Mouse (Mus musculus): ENCODE data around the gene Ly75. TPM values are rescaled to one million over a fixed set of nuclear protein-coding genes. Genes with fewer than 3 reads are reported as not detected.

The Ly75 gene
- polyA plus RNA-seq, 1 experiment from 2014 or later = 2.3 TPM

GRCm38 (mm10) chr2:60365820-60366610 is 17.1 kb downstream of the Ly75 start:
- ATAC-seq (ENCODE audit: low FRiP score) (no peak), DNase-seq (ENCODE audit: low spot score, missing footprints) (no peak)
- Histone ChIP-seq H3K9ac (ENCODE audit: low read length) (no peak overlapping the region), H3K4me1 (ENCODE audit: control insufficient read depth, insufficient read depth, low read length) (no peaks in the 10 kb centered on the region), H3K4me3 (ENCODE audit: low read depth, low read length) (no peak overlapping the region), H3K27ac (ENCODE audit: low read depth, low read length) (no peak overlapping the region), H3K4me2 (no peak overlapping the region), H3K27me3 (ENCODE audit: control insufficient read depth, insufficient read depth, low read length) (no peaks in the 10 kb centered on the region), H3K36me3 (ENCODE audit: control insufficient read depth, insufficient read depth, low read length) (no peaks in the 10 kb centered on the region), H3K9me3 (ENCODE audit: control insufficient read depth, low read length) (no peaks in the 10 kb centered on the region)
- WGBS = 82% methylated on average over 5 of the region's 5 CpGs

GRCm38 (mm10) chr2:60365138-60365775 is 17.8 kb downstream of the Ly75 start:
- H3K27ac ChIP-seq (ENCODE audit: low read depth, low read length) = no peak overlapping the region
- DNase-seq (ENCODE audit: low spot score, missing footprints) (no peak), ATAC-seq (ENCODE audit: low FRiP score) (no peak)
- H3K4me1 ChIP-seq (ENCODE audit: control insufficient read depth, insufficient read depth, low read length) = no peaks in the 10 kb centered on the region
- H3K9ac ChIP-seq (ENCODE audit: low read length) = no peak overlapping the region
- no peaks in the 10 kb centered on the region for H3K27me3 ChIP-seq (ENCODE audit: control insufficient read depth, insufficient read depth, low read length)
- WGBS = 89% methylated on average over 7 of the region's 7 CpGs
- no peaks in the 10 kb centered on the region for H3K9me3 ChIP-seq (ENCODE audit: control insufficient read depth, low read length)
- no peak overlapping the region for H3K4me3 ChIP-seq (ENCODE audit: low read depth, low read length)
- no peak overlapping the region for H3K4me2 ChIP-seq
- no peaks in the 10 kb centered on the region for H3K36me3 ChIP-seq (ENCODE audit: control insufficient read depth, insufficient read depth, low read length)

GRCm38 (mm10) chr2:60362146-60362545 is 21.0 kb downstream of the Ly75 start:
- no peak overlapping the region for H3K4me3 ChIP-seq (ENCODE audit: low read depth, low read length)
- H3K9me3 ChIP-seq (ENCODE audit: control insufficient read depth, low read length) = no peaks in the 10 kb centered on the region
- H3K27ac ChIP-seq (ENCODE audit: low read depth, low read length) = no peak overlapping the region
- no peak overlapping the region for H3K9ac ChIP-seq (ENCODE audit: low read length)
- 88% methylated on average over 6 of the region's 6 CpGs for WGBS
- H3K36me3 ChIP-seq (ENCODE audit: control insufficient read depth, insufficient read depth, low read length) = no peaks in the 10 kb centered on the region
- H3K4me2 ChIP-seq = no peak overlapping the region
- H3K27me3 ChIP-seq (ENCODE audit: control insufficient read depth, insufficient read depth, low read length) = no peaks in the 10 kb centered on the region
- ATAC-seq (ENCODE audit: low FRiP score) (no peak), DNase-seq (ENCODE audit: low spot score, missing footprints) (no peak)
- no peaks in the 10 kb centered on the region for H3K4me1 ChIP-seq (ENCODE audit: control insufficient read depth, insufficient read depth, low read length)

- Histone ChIP-seq H3K4me2 (no peak overlapping the region), H3K4me3 (ENCODE audit: low read depth, low read length) (no peak overlapping the region), H3K27ac (ENCODE audit: low read depth, low read length) (no peak overlapping the region), H3K9me3 (ENCODE audit: control insufficient read depth, low read length) (no peaks in the 10 kb centered on the region), H3K4me1 (ENCODE audit: control insufficient read depth, insufficient read depth, low read length) (no peaks in the 10 kb centered on the region; the same call in 1 of the 2 replicates), H3K9ac (ENCODE audit: low read length) (no peak overlapping the region), H3K27me3 (ENCODE audit: control insufficient read depth, insufficient read depth, low read length) (no peaks in the 10 kb centered on the region), H3K36me3 (ENCODE audit: control insufficient read depth, insufficient read depth, low read length) (no peaks in the 10 kb centered on the region)
- DNase-seq (ENCODE audit: low spot score, missing footprints) = no peak
- ATAC-seq (ENCODE audit: low FRiP score) = no peak
- 93% methylated on average over 3 of the region's 3 CpGs for WGBS
Observed at GRCm38 (mm10) chr2:60359796-60360195, 23.3 kb downstream of the Ly75 start.

GRCm38 (mm10) chr2:60355388-60355683 is 27.8 kb downstream of the Ly75 start:
- Histone ChIP-seq H3K27ac (ENCODE audit: low read depth, low read length) (no peak overlapping the region), H3K36me3 (ENCODE audit: control insufficient read depth, insufficient read depth, low read length) (no peaks in the 10 kb centered on the region), H3K4me3 (ENCODE audit: low read depth, low read length) (no peak overlapping the region), H3K9me3 (ENCODE audit: control insufficient read depth, low read length) (no peaks in the 10 kb centered on the region), H3K9ac (ENCODE audit: low read length) (no peak overlapping the region), H3K4me2 (peak overlapping the region; percentile 25; the same call in 1 of the 2 replicates), H3K4me1 (ENCODE audit: control insufficient read depth, insufficient read depth, low read length) (no peaks in the 10 kb centered on the region; the same call in 1 of the 2 replicates), H3K27me3 (ENCODE audit: control insufficient read depth, insufficient read depth, low read length) (no peaks in the 10 kb centered on the region)
- ATAC-seq (ENCODE audit: low FRiP score) (0 out of 2 replicates have a peak, but pooled peaks have one; percentile 27), DNase-seq (ENCODE audit: low spot score, missing footprints) (no peak)
- 28% methylated on average over 3 of the region's 3 CpGs for WGBS

- H3K4me3 ChIP-seq (ENCODE audit: low read depth, low read length) = no peak overlapping the region
- no peaks in the 10 kb centered on the region for H3K9me3 ChIP-seq (ENCODE audit: control insufficient read depth, low read length)
- H3K9ac ChIP-seq (ENCODE audit: low read length) = no peak overlapping the region
- no peaks in the 10 kb centered on the region for H3K27me3 ChIP-seq (ENCODE audit: control insufficient read depth, insufficient read depth, low read length)
- H3K4me2 ChIP-seq = peak overlapping the region; percentile 25; the same call in 1 of the 2 replicates
- WGBS = 55% methylated on average over 18 of the region's 18 CpGs
- H3K36me3 ChIP-seq (ENCODE audit: control insufficient read depth, insufficient read depth, low read length) = no peaks in the 10 kb centered on the region
- H3K4me1 ChIP-seq (ENCODE audit: control insufficient read depth, insufficient read depth, low read length) = no peaks in the 10 kb centered on the region; the same call in 1 of the 2 replicates
- peak; percentile 62; the same call in 1 of the 2 replicates for ATAC-seq (ENCODE audit: low FRiP score)
- no peak for DNase-seq (ENCODE audit: low spot score, missing footprints)
- no peak overlapping the region for H3K27ac ChIP-seq (ENCODE audit: low read depth, low read length)
Observed at GRCm38 (mm10) chr2:60354541-60355387, 28.3 kb downstream of the Ly75 start.

GRCm38 (mm10) chr2:60352296-60352695 is 30.8 kb downstream of the Ly75 start:
- no peaks in the 10 kb centered on the region for H3K9me3 ChIP-seq (ENCODE audit: control insufficient read depth, low read length)
- no peaks in the 10 kb centered on the region; the same call in 1 of the 2 replicates for H3K4me1 ChIP-seq (ENCODE audit: control insufficient read depth, insufficient read depth, low read length)
- DNase-seq (ENCODE audit: low spot score, missing footprints) (no peak), ATAC-seq (ENCODE audit: low FRiP score) (no peak)
- H3K27ac ChIP-seq (ENCODE audit: low read depth, low read length) = no peak overlapping the region
- H3K27me3 ChIP-seq (ENCODE audit: control insufficient read depth, insufficient read depth, low read length) = no peaks in the 10 kb centered on the region
- no peak overlapping the region for H3K4me2 ChIP-seq
- H3K36me3 ChIP-seq (ENCODE audit: control insufficient read depth, insufficient read depth, low read length) = no peaks in the 10 kb centered on the region
- no peak overlapping the region for H3K9ac ChIP-seq (ENCODE audit: low read length)
- no peak overlapping the region for H3K4me3 ChIP-seq (ENCODE audit: low read depth, low read length)
- WGBS = 91% methylated on average over 5 of the region's 5 CpGs

GRCm38 (mm10) chr2:60351781-60352180 is 31.3 kb downstream of the Ly75 start:
- no peak overlapping the region for H3K4me2 ChIP-seq
- H3K36me3 ChIP-seq (ENCODE audit: control insufficient read depth, insufficient read depth, low read length) = no peaks in the 10 kb centered on the region
- H3K27ac ChIP-seq (ENCODE audit: low read depth, low read length) = no peak overlapping the region
- H3K9ac ChIP-seq (ENCODE audit: low read length) = no peak overlapping the region
- no peak overlapping the region for H3K4me3 ChIP-seq (ENCODE audit: low read depth, low read length)
- 81% methylated on average over 8 of the region's 8 CpGs for WGBS
- H3K27me3 ChIP-seq (ENCODE audit: control insufficient read depth, insufficient read depth, low read length) = no peaks in the 10 kb centered on the region
- no peaks in the 10 kb centered on the region for H3K9me3 ChIP-seq (ENCODE audit: control insufficient read depth, low read length)
- ATAC-seq (ENCODE audit: low FRiP score) = no peak
- no peaks in the 10 kb centered on the region; the same call in 1 of the 2 replicates for H3K4me1 ChIP-seq (ENCODE audit: control insufficient read depth, insufficient read depth, low read length)
- no peak for DNase-seq (ENCODE audit: low spot score, missing footprints)

GRCm38 (mm10) chr2:60347875-60348274 is 35.2 kb downstream of the Ly75 start:
- no peaks in the 10 kb centered on the region for H3K9me3 ChIP-seq (ENCODE audit: control insufficient read depth, low read length)

More at GRCm38 (mm10) chr2:60347875-60348274, 35.2 kb downstream of the Ly75 start:
- no peak for ATAC-seq (ENCODE audit: low FRiP score)
- no peak overlapping the region for H3K4me2 ChIP-seq
- no peak overlapping the region for H3K9ac ChIP-seq (ENCODE audit: low read length)
- no peaks in the 10 kb centered on the region for H3K36me3 ChIP-seq (ENCODE audit: control insufficient read depth, insufficient read depth, low read length)
- H3K4me1 ChIP-seq (ENCODE audit: control insufficient read depth, insufficient read depth, low read length) = no peaks in the 10 kb centered on the region
- no peak overlapping the region for H3K27ac ChIP-seq (ENCODE audit: low read depth, low read length)
- H3K4me3 ChIP-seq (ENCODE audit: low read depth, low read length) = no peak overlapping the region
- no peaks in the 10 kb centered on the region for H3K27me3 ChIP-seq (ENCODE audit: control insufficient read depth, insufficient read depth, low read length)
- WGBS = 88% methylated on average over 7 of the region's 7 CpGs
- no peak for DNase-seq (ENCODE audit: low spot score, missing footprints)

All from midbrain, embryonic 11.5 days (tissue).